Mouse (Mus musculus) thymus, postnatal 10 days (tissue): ENCODE data around the gene Nceh1.
"Not testable (repeated sequence)": the region's sequence is repeated elsewhere in the genome, so short reads cannot be mapped to it uniquely, and the experiment has no call there.

Experiments
- DNase-seq, 2 experiments: peaks; one replicate each; pipeline ENCODE4 v3.0.0; 2021; ENCODE audit warnings: low spot score in 2 of 2

The Nceh1 gene

DNA sequence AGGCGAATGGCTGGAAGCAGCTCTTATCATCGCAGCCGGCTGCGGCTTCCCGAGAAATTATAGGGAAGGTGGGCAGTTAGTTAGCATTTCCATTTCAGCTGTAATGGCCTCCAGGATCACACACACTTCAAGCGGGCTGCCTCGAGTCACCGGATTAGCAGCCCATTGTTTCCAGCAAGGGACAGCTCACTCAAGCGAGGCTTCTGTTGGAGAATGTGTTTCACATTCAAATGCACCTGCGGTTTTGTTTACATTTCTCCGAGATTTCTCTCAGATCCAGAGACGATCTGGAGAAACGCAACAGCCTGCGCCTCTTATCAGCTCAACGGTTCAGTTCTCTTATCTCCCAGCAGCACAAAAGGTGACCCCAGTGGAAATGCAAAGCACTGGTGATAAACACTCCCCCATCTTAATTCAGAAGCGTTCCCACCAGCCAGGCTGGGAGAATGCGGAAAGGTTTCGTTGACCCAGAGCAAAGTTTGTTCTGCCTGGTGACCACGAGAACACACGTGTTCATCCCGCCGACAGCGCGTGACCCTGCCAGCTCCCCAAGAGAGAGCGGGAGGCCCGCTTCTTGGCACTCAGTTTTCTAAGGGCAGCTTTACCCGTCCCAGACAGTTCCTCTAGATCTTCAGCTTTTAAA, 100.4 kb downstream of the Nceh1 start:
- DNase-seq = no peak

DNA sequence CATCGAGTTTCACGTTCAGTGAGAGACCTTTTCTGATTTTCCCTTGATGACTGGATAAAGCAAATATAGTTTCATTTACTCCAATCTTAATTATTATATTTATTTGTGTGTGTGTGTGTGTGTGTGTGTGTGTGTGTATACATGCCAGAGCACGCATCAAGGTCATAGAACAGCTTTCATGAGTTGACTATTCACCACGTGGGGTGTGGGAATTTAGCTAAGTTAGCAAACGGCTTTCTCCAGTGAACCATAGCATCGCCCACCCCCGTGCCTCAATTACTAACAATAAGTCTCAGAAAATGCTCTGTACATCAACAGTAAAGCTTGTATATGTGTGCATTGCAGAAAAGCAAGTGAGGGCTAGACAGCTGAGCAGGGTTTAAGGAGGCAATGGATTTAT, 101.0 kb downstream of the Nceh1 start:
- DNase-seq = no peak

DNA sequence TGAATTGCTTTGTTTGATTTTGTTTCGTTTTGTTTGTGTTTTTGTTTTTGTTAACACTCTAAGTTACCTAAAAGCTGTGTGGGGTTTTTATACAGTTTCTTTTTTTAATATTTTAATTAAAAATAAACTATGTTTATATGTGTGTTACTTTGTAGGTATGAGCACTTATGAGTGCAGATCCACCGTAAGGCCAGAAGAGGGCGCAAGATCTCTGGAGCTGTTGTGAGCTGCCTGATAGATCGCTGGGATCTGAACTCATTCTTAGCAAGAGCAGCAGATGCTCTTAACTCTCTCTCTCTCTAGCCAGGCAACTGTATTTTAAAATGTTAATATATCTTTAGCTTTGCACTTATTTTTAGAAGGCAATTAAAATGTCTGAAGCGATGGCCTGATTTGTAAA, 101.5 kb downstream of the Nceh1 start:
- peak in 1 of 2 experiments; percentile 31 for DNase-seq

DNA sequence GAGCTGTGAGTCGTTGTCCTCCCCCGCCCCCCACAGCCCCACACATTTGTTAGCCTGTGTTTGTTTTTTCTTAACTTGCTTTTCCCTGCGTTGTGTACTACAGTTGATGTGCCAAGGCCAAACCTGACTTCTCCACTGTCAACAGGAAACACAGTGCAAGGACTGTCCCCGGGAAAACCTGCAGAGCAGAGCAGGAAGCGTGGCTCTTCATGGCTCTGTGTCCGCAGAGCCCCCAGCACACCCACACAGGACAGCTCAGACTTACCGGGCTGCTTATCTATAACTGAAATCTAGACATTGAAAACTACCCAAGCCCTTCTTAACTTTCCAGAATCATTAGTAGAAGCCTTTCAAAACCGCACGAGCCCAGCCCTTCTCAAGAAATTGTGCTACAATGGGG, 102.3 kb downstream of the Nceh1 start:
- DNase-seq = no peak

DNA sequence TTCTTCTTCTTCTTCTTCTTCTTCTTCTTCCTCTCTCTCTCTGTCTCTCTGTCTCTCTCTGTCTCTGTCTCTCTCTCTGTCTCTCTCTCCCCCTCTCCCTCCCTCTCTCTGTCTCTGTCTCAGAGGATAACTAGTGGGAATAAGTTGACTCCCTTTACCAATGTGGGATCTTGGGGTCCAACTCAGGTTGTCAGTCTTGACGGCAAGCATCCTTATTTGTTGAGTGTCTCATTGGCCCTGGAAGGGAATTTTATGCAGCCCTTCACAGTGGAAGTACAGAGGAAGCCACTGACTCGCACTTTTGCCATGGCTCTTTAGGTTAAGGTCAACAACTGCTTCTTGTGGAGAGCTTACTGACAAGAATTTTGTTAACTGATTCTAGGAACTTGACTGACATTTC, 105.5 kb downstream of the Nceh1 start:
- no peak for DNase-seq

DNA sequence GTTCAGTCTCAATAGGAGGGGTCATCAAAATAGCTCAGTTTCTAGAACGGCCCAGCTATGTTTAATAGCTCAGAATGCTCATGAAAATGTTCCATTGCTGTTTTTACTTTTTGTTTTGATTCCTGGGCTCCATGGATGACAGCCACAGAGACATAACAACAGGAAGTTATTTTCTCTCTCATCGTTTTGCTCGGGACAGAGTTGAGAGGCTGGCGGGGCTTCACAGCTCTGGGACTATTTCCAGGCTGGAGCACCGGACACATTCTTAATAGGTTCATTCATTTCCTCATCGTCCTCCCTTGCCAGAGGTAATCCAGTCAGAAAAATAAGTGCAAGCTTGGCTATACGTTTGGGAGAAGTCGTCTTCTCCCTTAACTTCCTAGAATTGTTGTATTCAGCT, 106.1 kb downstream of the Nceh1 start:
- no peak for DNase-seq

DNA sequence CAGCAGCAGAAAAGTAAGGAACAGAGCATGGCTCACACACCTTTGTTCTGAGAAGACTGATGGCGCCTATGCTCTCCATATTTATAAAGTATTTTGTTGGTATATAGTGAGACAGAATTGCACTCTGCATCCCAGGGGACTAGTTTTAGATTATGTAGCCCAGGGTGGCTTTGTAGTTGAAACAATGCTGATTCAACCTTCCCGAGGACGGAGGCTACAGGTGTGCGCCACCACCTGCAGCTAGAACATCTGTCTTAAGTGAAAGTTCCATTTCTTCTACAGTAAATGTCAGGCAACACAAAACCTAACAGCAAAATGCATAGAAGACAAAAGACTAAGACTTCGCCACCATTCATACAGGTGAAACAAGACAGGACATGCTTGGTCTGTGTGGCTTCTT, 107.5 kb downstream of the Nceh1 start:
- DNase-seq = no peak

DNA sequence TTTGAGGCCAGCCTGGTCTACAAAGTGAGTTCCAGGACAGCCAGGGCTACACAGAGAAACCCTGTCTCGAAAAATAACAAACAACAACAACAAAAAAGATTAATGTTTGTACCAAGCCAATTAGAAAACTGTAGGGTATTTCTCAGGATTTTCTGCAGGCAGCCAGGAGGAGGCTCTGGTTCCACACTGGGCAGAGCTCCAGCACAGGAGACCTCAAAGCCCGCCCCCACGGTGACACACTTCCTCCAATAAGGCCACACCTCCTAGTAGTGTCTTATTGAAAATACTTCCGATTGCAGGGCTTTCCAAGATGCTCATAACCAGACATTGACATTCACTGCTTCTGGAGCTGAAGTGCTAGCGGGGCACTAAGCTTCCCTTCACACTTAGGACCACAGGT, 108.2 kb downstream of the Nceh1 start:
- DNase-seq = not testable (repeated sequence)

DNA sequence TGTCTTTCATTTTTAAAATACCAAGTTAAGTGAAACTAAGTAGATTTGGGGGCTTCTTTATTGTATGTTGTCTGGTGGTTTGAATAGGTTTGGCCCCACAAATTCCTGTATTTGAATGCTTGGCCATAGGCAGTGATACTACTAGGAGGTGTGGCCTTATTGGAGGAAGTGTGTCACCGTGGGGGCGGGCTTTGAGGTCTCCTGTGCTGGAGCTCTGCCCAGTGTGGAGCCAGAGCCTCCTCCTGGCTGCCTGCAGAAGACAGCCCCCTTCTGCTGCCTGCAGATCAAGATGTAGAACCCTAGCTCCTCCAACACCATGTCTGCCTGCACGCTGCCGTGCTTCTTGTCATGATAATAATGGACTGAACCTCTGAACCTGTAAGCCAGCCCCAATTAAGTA, 108.6 kb downstream of the Nceh1 start:
- not testable (repeated sequence) for DNase-seq

DNA sequence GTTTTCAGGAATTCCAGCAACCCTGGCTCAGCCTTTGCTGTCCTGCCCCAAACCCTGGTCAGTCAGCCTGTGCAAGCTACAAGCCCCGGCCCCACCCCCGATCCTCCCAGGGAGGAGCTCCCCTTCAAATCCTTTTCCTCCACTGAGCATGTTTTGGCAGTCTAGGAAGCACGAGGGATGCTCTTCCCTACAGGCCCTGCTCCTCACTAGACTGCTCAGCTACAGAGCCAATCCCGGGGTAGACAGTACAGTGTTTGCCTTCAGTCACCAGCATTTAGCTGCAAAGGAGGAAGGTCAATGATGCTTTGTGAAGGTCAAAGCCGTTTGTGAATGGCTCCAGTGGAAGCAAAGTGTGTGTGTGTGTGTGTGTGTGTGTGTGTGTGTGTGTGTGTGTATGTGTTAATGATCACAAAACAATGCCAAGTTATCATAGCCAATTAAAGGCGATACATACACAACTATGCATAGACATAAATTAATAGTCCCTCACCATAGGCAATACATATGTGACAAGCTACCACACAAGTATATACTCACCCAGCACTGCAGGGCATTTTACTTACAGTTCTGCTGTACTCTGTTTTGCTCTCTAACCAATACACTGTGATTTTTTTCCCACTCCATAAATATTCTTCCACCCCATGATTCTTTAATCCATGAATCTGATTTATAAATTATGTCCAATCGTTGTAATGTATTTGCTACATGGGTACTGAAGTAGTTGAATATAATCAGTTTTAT, 111.0 kb downstream of the Nceh1 start:
- DNase-seq = no peak

DNA sequence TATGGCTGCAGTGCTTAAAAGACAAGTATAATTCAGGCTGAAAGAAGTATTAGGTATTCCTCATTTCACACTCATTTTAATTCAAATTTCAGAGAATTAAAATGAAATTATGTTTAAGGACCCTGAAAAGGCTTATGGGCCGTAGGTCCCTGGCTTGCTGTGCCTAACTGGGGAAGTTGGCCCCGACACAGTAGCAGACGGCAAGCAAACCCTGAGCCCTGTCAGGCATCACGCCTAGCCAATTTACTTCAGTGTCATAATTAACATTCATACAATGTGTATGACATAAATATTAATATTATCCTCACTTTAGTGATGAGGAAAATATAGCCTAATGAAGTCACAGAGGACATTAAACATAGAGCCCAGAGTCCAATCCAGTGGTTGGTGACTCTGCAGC, 117.7 kb downstream of the Nceh1 start:
- no peak for DNase-seq

DNA sequence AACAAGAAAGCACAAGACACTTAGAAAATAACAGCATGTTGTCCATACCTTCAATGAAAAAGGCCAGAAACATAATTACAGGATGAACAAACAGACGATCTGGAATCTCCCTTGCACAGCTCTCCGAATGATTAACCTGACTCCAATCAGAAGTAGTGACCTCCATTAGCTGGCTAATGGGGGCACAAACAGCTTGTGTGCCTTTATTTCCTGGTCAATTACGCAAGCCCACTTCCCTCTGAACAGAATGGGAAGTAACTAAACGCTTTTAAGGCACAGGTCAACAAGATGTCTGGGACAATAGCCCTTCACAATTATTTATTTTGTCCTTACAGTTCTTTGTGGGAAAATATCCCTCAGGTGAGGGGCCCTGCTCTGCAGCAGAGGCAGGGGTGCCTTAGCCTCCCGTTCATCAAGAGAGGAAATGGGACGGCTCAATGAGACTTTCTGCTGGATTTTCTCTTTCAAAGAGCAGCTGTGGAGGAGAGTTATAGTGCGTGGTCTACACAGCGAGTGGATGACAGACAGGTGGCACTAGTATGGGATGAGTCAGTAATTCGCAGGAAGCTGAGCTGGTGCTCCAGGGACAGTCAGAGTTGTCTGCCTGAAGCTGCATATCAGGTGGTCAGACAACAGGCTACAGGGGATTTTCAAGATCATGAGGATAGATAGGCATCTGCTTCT, 119.7 kb downstream of the Nceh1 start:
- no peak for DNase-seq

DNA sequence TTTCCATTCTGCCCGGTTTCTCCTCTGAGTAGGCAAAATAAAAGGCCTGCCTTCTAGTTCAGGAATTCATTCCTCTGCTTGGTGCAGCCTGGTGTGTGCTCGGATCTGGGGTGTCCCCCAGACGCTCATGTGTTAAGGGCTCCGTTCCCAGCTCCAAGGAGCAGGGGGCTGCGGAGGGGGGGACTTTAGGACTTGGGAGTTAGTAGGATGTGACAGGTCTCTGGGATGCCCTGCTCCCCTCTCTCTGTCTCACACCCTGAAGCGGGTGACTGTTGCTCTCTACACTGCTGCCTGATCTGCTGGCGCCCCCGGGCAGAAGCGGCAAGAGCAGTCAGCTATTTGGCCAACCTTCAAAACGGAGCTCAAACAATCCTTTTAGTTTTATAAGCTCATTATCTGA, 124.0 kb downstream of the Nceh1 start:
- no peak for DNase-seq

DNA sequence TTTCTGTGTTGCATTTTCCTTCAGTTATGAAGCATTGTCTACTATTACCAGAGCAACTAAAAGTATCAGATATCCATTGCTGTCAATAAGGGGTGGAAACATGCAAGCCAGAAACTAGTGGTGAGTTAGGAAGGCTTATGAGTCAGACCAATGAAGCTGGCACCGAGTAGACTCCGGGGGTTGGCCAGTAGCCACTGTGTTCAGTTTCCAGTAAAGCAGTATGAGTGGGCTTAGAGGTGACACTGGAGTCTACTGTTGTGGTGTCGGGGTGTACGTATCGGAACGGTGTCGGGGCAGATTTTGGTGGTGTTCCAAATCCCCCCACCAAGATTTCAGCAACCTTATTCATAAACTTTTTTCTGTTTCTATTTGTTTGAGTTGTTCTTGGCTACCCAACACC, 128.2 kb downstream of the Nceh1 start:
- no peak for DNase-seq

DNA sequence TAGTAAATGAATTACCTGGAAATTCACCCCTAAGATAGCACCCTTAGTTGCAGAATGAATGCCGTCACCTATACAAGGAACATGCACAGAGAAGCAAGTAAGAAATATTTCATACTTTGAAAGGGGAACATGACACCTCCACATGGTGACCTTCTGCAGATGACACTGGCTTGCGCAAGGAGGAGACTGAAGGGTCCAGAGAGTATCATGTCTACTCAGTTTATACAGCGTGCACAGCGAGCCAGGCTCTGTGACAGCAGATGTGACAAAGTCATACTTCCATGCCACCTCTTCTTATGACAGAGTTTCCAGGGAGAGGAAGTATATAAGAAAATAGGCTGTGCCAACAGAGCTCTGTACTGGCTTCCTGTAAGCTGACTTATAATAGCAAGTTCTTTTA, 128.7 kb downstream of the Nceh1 start:
- no peak for DNase-seq

DNA sequence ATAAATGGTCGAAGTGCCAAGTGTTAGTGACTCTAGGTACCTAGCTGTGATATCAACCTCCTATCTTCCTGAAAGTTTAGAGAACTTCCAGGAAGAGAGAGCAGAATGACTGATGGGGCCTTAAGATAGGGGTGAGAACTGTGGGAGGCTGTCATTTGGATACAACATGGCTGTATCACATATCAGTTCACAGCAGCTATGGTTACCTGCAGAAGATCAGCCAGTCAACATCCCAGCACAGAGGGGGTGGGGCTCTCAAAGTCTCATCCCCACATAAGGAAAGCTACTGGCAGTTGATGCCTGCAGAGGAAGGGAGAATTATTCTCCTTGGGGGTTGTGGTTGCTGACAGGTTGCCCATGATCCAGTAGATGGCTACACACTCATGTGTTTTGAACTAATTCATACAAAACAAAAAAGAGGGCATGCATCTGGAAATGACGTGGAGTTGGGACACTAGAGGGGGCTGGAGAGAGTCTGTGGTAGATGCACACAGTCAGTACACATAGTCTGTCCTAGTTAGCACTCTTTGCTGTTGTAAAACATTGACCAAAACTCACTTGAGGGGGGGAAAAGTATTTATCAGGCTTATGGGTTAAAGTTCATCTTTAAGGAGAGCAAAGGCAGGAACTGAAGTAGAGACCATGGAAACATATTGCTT, 131.9 kb downstream of the Nceh1 start:
- peak; percentile 8 to 33 for DNase-seq

DNA sequence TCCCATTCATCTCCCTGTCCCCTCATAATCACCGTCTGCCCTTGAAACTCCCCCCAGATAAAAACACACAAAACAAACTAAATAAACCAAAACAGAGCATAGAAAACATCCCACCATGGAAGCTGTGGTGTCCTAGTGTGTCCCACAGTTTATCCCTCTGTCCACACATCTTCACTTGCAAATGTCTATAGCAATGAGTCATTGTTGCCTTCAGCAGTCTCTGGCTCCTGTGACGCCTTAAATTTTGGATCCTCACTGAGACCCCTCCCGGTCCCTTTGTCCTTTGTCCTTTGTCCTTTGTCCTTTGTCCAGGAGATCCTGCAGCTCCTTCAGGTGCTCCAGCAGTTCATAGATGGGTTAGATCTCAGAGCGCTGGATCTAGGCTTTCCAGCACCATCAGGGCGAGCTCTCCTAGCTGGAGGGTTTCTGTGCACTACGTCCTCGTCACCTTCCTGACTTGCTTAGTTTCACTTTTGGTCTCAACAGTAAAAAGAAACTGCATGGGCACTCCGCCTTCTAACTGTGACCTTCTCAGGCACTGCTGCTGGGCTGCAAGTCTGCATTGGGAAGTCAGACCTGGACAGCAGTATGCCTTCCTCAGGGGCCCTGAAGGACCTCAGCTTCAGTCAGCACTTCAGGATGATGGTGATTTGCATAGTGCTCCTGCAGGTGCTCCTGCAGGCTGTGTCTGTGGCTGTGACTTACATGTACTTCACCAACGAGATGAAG, 134.0 kb downstream of the Nceh1 start, which contains the start of gene Tnfsf10:
Tnfsf10 (plus strand) TSS at position 470 of the 729 bp plus-strand sequence.
- DNase-seq = peak; percentile 36 to 51

DNA sequence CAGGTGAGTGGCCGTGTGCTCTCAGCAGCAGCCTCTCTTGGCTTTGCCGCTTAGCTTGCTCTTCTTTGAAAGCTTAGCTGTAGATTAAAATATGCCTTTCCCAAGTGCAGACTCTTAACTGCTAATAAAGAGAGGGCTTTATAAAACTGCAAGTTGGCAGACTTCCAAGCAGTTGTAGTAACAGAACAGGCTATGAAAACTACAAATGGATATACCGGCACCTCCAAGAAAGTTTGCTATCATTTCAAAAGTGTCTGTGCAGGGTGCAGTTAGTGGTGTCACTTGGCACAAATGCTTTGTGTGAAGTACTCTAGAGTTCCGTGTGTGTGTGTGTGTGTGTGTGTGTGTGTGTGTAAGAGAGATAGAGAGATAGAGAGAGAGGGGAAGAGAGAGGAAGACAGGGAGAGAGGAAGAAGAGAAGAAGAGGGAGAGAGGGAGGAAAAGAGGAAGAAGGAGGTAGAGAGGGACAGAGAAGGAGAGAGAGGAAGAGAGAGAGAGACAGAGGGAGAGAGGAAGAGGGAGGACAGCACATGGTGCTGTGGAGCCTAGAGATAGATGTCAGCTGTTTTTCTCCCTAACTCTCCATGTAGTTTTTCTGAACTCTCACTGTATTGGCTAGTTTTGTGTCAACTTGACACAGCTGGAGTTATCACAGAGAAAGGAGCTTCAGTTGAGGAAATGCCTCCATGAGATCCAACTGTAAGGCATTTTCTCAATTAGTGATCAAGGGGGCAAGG, 134.7 kb downstream of the Nceh1 start:
- DNase-seq = no peak

DNA sequence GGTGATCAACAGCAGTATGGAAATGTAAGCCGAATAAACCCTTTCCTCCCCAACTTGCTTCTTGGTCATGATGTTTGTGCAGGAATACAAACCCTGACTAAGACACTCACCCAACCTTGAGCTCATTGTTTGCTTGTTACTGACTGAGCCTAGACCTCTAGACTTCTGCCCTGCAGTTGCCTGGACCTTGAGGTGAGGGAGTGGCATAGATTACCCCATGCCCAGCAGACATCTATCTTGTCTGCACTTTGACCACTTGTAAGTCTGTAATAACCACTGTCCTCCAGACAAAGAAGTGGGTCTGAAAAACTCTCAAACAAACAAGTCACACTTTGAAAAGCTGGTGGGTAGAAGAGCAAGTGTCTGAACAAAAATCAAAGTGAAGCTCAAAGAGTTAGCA, 136.9 kb downstream of the Nceh1 start:
- DNase-seq = no peak

DNA sequence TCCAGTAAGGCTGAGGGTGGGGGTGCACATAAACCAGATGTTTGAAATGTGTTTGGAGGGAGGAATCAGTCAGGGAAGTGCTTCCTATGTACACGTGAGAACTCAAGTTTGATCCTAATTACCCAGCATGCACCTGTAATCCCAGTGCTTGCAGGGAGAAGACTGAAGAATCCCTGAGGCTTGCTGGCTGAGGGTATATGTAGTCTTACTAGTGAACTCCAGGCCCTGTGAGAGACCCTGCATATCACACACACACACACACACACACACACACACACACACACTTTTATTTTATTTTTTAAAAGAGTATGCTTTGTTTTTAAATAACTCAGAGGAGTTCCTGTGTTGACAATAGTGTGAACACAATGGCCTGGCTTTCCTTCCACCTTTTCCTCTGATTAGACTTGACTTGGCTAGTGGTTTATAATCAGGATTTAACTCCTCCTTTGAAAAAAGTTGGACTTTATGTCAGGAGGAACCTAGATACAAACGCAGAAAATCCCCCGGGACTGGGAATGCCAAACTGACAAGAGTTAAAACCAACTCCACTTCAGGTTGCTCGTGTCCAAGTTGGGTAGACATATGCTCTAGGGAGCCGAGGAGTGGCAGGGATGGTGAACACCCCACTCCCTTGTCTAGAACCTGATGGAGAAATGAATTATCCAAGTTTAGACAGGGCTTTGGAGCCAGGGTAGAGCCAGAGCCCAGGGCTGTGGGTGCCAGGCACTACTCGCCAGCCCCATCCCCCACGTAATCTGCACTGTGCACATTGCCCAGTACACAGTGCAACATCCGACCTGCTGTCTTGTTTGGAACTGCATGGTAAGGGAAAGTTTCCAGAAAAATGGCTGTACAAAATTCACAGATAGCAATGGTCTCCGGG, 138.1 kb downstream of the Nceh1 start:
- DNase-seq = no peak
